Mouse (Mus musculus): ENCODE results near the gene Rfc1.

DNA sequence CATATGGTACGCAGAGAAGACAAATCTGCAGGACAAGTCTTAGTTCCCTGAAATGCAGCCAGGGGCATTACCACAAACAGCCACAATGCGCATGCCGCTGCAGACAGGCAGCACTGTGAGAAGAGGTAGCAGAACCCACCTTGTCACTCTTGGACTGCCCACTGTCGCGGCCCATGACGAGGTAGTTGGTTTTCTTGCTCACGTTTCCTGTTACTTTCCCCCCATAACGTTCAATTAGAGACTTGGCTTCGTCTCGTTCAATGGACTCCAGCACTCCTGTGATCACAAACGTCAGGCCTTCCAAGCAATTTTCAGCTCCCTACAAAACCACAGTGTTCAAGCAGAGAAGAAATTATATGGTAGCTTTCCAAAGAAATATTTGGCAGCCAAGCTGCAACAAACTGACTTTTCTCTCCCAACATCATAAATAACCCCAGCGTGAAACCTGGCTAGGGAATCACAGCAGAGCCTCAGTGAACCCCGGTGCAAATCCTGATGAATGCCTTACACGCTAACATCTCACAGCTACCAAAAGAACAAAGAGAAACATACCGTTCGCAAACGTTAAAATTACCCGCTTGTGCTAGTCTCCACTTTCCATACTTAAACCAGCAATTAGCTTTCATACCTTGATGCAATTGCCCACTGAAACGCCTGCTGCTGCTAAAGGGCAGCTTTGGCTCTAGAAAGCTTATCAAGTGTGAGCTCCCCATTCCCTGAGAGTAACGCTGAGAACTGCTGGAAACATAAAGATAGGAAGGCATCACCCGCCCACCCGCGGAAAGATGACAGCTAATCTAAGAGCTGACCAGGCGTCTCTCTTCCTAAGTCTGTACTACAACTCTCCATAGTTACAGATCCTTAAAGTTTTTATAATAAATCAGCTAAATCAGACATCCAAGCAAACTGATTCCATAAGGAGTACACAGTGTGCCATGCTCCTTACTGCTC is 47.4 kb downstream of the Rfc1 start:
- TF ChIP-seq CTCF (IDR thresholded peaks at IDR 0.05; ENCODE audit: low read depth) (no peak), EP300 (IDR thresholded peaks at IDR 0.05; ENCODE audit: low read depth) (no peak)
